Mouse (Mus musculus) spleen, postnatal 36 days (tissue): ENCODE measurements around the gene Syne3.
A peak's percentile ranks its signal among the peaks of the same experiment; 100 is the strongest.

Experiments
- DNase-seq, 2 experiments: peaks; one replicate each; pipeline ENCODE4 v3.0.0; 2022; ENCODE audit warnings: low spot score in 2 of 2, mixed read lengths in 1 of 2

Gene Syne3

GRCm38 (mm10) chr12:105025947-105026586 lies 16.5 kb upstream of the Syne3 start:
- DNase-seq, result peak in 1 of 2 experiments; percentile 47

GRCm38 (mm10) chr12:105025271-105025946 lies 15.8 kb upstream of the Syne3 start:
- DNase-seq, result peak; percentile 63 to 71

GRCm38 (mm10) chr12:105022776-105023175 lies 13.2 kb upstream of the Syne3 start:
- DNase-seq, result no peak

GRCm38 (mm10) chr12:105022141-105022540 lies 12.5 kb upstream of the Syne3 start:
- DNase-seq, result no peak

- no peak for DNase-seq
Measured at GRCm38 (mm10) chr12:105021441-105022069, 11.9 kb upstream of the Syne3 start.

GRCm38 (mm10) chr12:105019359-105020219 lies 10.0 kb upstream of the Syne3 start:
- peak; percentile 54 to 72 for DNase-seq

GRCm38 (mm10) chr12:105016639-105017038 lies 7.0 kb upstream of the Syne3 start:
- no peak for DNase-seq

- DNase-seq, result no peak
Measured at GRCm38 (mm10) chr12:105016199-105016598, 6.6 kb upstream of the Syne3 start.

- peak; percentile 82 to 83 for DNase-seq
Measured at GRCm38 (mm10) chr12:105013065-105013464, 3.5 kb upstream of the Syne3 start.

GRCm38 (mm10) chr12:105012314-105012713 lies 2.7 kb upstream of the Syne3 start:
- DNase-seq, result no peak

- DNase-seq, result no peak
Measured at GRCm38 (mm10) chr12:105011589-105011988, 2.0 kb upstream of the Syne3 start.

- no peak for DNase-seq
Measured at GRCm38 (mm10) chr12:105010213-105010790, 693 bp upstream of the Syne3 start.

- DNase-seq, result peak; percentile 75 to 77
Measured at GRCm38 (mm10) chr12:105008752-105009178, 844 bp downstream of the Syne3 start.

- DNase-seq, result no peak
Measured at GRCm38 (mm10) chr12:105008150-105008549, 1.5 kb downstream of the Syne3 start.

GRCm38 (mm10) chr12:105005715-105005972 lies 4.0 kb downstream of the Syne3 start:
- no peak for DNase-seq

GRCm38 (mm10) chr12:105004956-105005714 lies 4.5 kb downstream of the Syne3 start:
- no peak for DNase-seq

- DNase-seq, result no peak
Measured at GRCm38 (mm10) chr12:105003715-105004114, 5.9 kb downstream of the Syne3 start.

- DNase-seq, result no peak
Measured at GRCm38 (mm10) chr12:105003158-105003557, 6.5 kb downstream of the Syne3 start.

GRCm38 (mm10) chr12:105002340-105003132 lies 7.1 kb downstream of the Syne3 start:
- DNase-seq, result no peak

GRCm38 (mm10) chr12:105001317-105001716 lies 8.3 kb downstream of the Syne3 start:
- no peak for DNase-seq
